Mouse (Mus musculus) lung, adult 2 months (tissue): ENCODE data around the gene Fam111a. TPM values are rescaled to one million over a fixed set of nuclear protein-coding genes. Genes with fewer than 3 reads are reported as not detected.

Source experiments
- DNase-seq: peaks from one replicate; pipeline ENCODE4 v3.0.0; 2022
- H3K4me1 ChIP-seq: fragments of 200-500 bp; 2 replicates; pipeline ENCODE4 v1.6.1; 2011; ENCODE audit warnings: low read length; ENCODE audit not compliant: control insufficient read depth, insufficient read depth
- H3K4me3 ChIP-seq: fragments of 200-500 bp; replicated peaks from 2 replicates; pipeline ENCODE3; 2011; ENCODE audit warnings: low read depth, mild to moderate bottlenecking, control low read depth, low read length; ENCODE audit errors: extremely low read depth
- CTCF ChIP-seq: fragments of 200-500 bp; IDR thresholded peaks from 2 replicates; pipeline ENCODE4 v1.5.1; 2011; ENCODE audit warnings: mild to moderate bottlenecking, low read length, control low read depth; ENCODE audit not compliant: insufficient read depth
- POLR2A ChIP-seq: fragments of 200-500 bp; IDR thresholded peaks from 2 replicates; pipeline ENCODE4 v1.6.1; 2011; ENCODE audit warnings: low read depth, mild to moderate bottlenecking, control low read depth, low read length, borderline replicate concordance; ENCODE audit errors: extremely low read depth
- WGBS: fragments of 180-500 bp; shearing (Covaris S2); methylation state at CpG from one replicate; pipeline ENCODE4 v1.1.7; 2018; 5-methylcytosine and 5-hydroxymethylcytosine counted together
- polyA plus RNA-seq: library from polyadenylated mRNA; depleted of rRNA; stranded (reverse); fragments of >200 nt; gene quantifications from 2 replicates; pipeline ENCODE4 v1.2.3, GENCODE M21; 2012; rRNA removed

The Fam111a gene
- polyA plus RNA-seq, 1 experiment, result 2.8 TPM

GRCm38 (mm10) chr19:12599674-12600073 lies 54.1 kb downstream of the Fam111a start, which contains the start of gene Gm4952:
Gene Gm4952, plus strand, starts transcription at chr19:12599974.
- peaks cover 6% of the 10 kb centered on the region; the same call in 1 of the 2 replicates for H3K4me1 ChIP-seq
- H3K4me3 ChIP-seq, result no peak within 1 kb of the TSS
- DNase-seq, result no peak
- no peak for TF ChIP-seq CTCF
- 30% methylated on average over 1 of the region's 1 CpGs for WGBS

GRCm38 (mm10) chr19:12600684-12601480 lies 55.3 kb downstream of the Fam111a start:
- TF ChIP-seq POLR2A (no peak), CTCF (no peak)
- Histone ChIP-seq H3K4me1 (peaks cover 4% of the 10 kb centered on the region; the same call in 1 of the 2 replicates), H3K4me3 (no peak overlapping the region)
- DNase-seq, result no peak
- 16% methylated on average over 2 of the region's 2 CpGs for WGBS

GRCm38 (mm10) chr19:12608336-12608735 lies 62.8 kb downstream of the Fam111a start:
- no peak for DNase-seq
- TF ChIP-seq POLR2A (no peak), CTCF (no peak)

GRCm38 (mm10) chr19:12613646-12614045 lies 68.1 kb downstream of the Fam111a start:
- no peaks in the 10 kb centered on the region for H3K4me1 ChIP-seq
- H3K4me3 ChIP-seq, result no peak overlapping the region
- TF ChIP-seq CTCF, result no peak
- TF ChIP-seq POLR2A, result no peak
- 76% methylated on average over 1 of the region's 1 CpGs for WGBS
- DNase-seq, result no peak

More at GRCm38 (mm10) chr19:12608336-12608735, 62.8 kb downstream of the Fam111a start:
- Histone ChIP-seq H3K4me3 (no peak overlapping the region), H3K4me1 (no peaks in the 10 kb centered on the region)

GRCm38 (mm10) chr19:12633176-12633575 lies 87.6 kb downstream of the Fam111a start, which contains the start of gene Glyat:
Gene Glyat, plus strand, starts transcription at chr19:12633308.
- DNase-seq, result no peak
- TF ChIP-seq POLR2A (no peak), CTCF (no peak)
- H3K4me1 ChIP-seq, result no peaks in the 10 kb centered on the region
- 56% methylated on average over 4 of the region's 4 CpGs for WGBS
- no peak within 1 kb of the TSS for H3K4me3 ChIP-seq

- Histone ChIP-seq H3K4me3 (no peak overlapping the region), H3K4me1 (no peaks in the 10 kb centered on the region)
- DNase-seq, result no peak
- WGBS, result 82% methylated on average over 3 of the region's 3 CpGs
- TF ChIP-seq CTCF (no peak), POLR2A (no peak)
Measured at GRCm38 (mm10) chr19:12634259-12634658, 88.7 kb downstream of the Fam111a start.

- WGBS, result 85% methylated on average over 4 of the region's 4 CpGs
- Histone ChIP-seq H3K4me1 (no peaks in the 10 kb centered on the region), H3K4me3 (no peak overlapping the region)
- no peak for DNase-seq
- TF ChIP-seq CTCF, result no peak
- TF ChIP-seq POLR2A, result no peak
Measured at GRCm38 (mm10) chr19:12634963-12635362, 89.4 kb downstream of the Fam111a start.

GRCm38 (mm10) chr19:12636863-12637262 lies 91.3 kb downstream of the Fam111a start:
- DNase-seq, result no peak
- 61% methylated on average over 3 of the region's 3 CpGs for WGBS
- Histone ChIP-seq H3K4me1 (no peaks in the 10 kb centered on the region), H3K4me3 (no peak overlapping the region)
- TF ChIP-seq CTCF (no peak), POLR2A (no peak)

GRCm38 (mm10) chr19:12638049-12638448 lies 92.5 kb downstream of the Fam111a start:
- 64% methylated on average over 1 of the region's 1 CpGs for WGBS
- H3K4me1 ChIP-seq, result no peaks in the 10 kb centered on the region
- H3K4me3 ChIP-seq, result no peak overlapping the region
- no peak for DNase-seq
- TF ChIP-seq POLR2A (no peak), CTCF (no peak)

Other genes with a start within 250 kb of the Fam111a start
- gene Olfr1436, start 246.6 kb upstream of the Fam111a start, polyA plus RNA-seq, result not detected in 2 replicates
- not detected in 2 replicates for gene Olfr1437, start 220.6 kb upstream of the Fam111a start, polyA plus RNA-seq
- gene Olfr1438-ps1, start 209.8 kb upstream of the Fam111a start, polyA plus RNA-seq, result not detected in 2 replicates
- gene Olfr1440, start 158.5 kb upstream of the Fam111a start, polyA plus RNA-seq, result not detected in 2 replicates
- not detected in 2 replicates for gene Olfr1441, start 128.3 kb upstream of the Fam111a start, polyA plus RNA-seq
- gene Pfpl, start 117.8 kb upstream of the Fam111a start, polyA plus RNA-seq, result not detected in 2 replicates
- 22.2 and 35.3 TPM in 2 replicates for gene Mpeg1, start 85.0 kb upstream of the Fam111a start, polyA plus RNA-seq
- 10.3 and 13.8 TPM in 2 replicates for gene Dtx4, start 44.3 kb upstream of the Fam111a start, polyA plus RNA-seq
- not detected in 2 replicates for gene Gm4952, start 54.2 kb downstream of the Fam111a start, polyA plus RNA-seq
- not detected in 2 replicates for gene Glyat, start 87.6 kb downstream of the Fam111a start, polyA plus RNA-seq
- not detected in 2 replicates for gene Olfr1442, start 124.7 kb downstream of the Fam111a start, polyA plus RNA-seq
- gene Olfr1443, start 132.4 kb downstream of the Fam111a start, polyA plus RNA-seq, result not detected in 2 replicates
- gene Keg1, start 150.0 kb downstream of the Fam111a start, polyA plus RNA-seq, result 0.06 TPM in 1 of 2 replicates, not detected in the other
- gene Cntf, start 219.9 kb downstream of the Fam111a start, polyA plus RNA-seq, result 0.70 and 1.0 TPM in 2 replicates